Mouse (Mus musculus): ENCODE results near the gene Cdkal1. TPM values are rescaled to one million over a fixed set of nuclear protein-coding genes. Genes with fewer than 3 reads are reported as not detected.

Gene Cdkal1
- polyA plus RNA-seq, 1 experiment from 2014 or later: 8.7 TPM

DNA sequence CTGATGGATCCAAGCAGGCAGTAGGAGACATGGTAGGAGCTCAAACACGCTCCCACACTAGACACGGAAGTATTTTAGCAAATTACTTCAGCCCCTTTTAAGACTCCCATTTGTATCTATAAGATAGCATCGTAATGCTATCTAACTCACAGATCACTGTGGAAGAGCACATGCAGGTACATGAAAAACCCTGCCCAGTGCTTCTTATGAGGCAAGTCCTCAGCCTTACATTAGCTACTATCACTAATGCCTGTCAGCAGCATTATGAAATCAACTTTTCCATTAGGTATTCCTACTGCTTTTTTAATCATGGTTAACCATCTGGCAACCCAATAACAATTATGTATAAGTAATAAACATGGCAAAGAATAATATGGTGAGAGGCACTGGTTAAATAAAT, 47.5 kb downstream of the Cdkal1 start:
- Histone ChIP-seq H3K4me2 (ENCODE audit: low read depth, low read length) (no peak overlapping the region), H3K27ac (ENCODE audit: low read depth) (no peak overlapping the region), H3K36me3 (replicated peaks; ENCODE audit: insufficient read depth, low read length) (no peaks in the 10 kb centered on the region), H3K4me1 (ENCODE audit: insufficient read depth) (no peaks in the 10 kb centered on the region), H3K9ac (replicated peaks) (no peak overlapping the region), H3K9me3 (ENCODE audit: low read length) (no peaks in the 10 kb centered on the region), H3K4me3 (ENCODE audit: low read depth, low read length) (no peak overlapping the region), H3K27me3 (ENCODE audit: insufficient read depth, low read length) (no peaks in the 10 kb centered on the region)
- DNase-seq (no peak), ATAC-seq (no peak)
- WGBS (ENCODE audit: insufficient replicate concordance): 80% methylated on average over 3 of the region's 3 CpGs
- TF ChIP-seq CTCF (IDR thresholded peaks at IDR 0.05; ENCODE audit: low read depth): no peak
- no peak for TF ChIP-seq EP300 (IDR thresholded peaks at IDR 0.05; ENCODE audit: low read depth)

- ATAC-seq (no peak), DNase-seq (no peak)
- no peak overlapping the region for H3K4me2 ChIP-seq (ENCODE audit: low read depth, low read length)
- no peak for TF ChIP-seq EP300 (IDR thresholded peaks at IDR 0.05; ENCODE audit: low read depth)
- TF ChIP-seq CTCF (IDR thresholded peaks at IDR 0.05; ENCODE audit: low read depth): no peak
- no peaks in the 10 kb centered on the region for H3K36me3 ChIP-seq (replicated peaks; ENCODE audit: insufficient read depth, low read length)
- H3K9me3 ChIP-seq (ENCODE audit: low read length): no peaks in the 10 kb centered on the region
- H3K27ac ChIP-seq (ENCODE audit: low read depth): no peak overlapping the region
- H3K4me1 ChIP-seq (ENCODE audit: insufficient read depth): no peaks in the 10 kb centered on the region
- no peak overlapping the region for H3K4me3 ChIP-seq (ENCODE audit: low read depth, low read length)
- H3K9ac ChIP-seq (replicated peaks): no peak overlapping the region
- no peaks in the 10 kb centered on the region for H3K27me3 ChIP-seq (ENCODE audit: insufficient read depth, low read length)
- WGBS (ENCODE audit: insufficient replicate concordance): 81% methylated on average over 4 of the region's 4 CpGs
Measured at GRCm38 (mm10) chr13:29806871-29807270, 48.6 kb downstream of the Cdkal1 start.

DNA sequence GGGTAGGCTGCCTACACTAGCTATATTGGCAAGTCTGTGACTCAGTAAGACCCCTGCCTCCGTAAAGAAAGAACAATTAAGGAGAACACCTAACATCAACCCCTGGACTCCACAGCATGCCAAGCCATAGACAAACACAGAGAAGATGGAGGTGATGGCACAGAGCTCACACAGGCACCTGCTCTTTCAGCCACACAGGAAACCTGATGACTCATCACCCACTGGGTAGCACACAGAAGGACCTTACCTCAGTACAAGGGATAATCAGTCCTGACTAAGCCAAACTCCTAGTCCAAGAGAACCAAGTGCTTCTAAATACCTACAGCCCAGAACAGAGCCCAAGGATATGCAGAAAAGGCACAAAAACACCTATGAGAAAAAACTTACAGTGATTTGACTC, 50.2 kb downstream of the Cdkal1 start:
- no peaks in the 10 kb centered on the region for H3K36me3 ChIP-seq (replicated peaks; ENCODE audit: insufficient read depth, low read length)
- no peak overlapping the region for H3K4me2 ChIP-seq (ENCODE audit: low read depth, low read length)
- H3K27ac ChIP-seq (ENCODE audit: low read depth): no peak overlapping the region
- no peak for ATAC-seq
- DNase-seq: no peak
- TF ChIP-seq CTCF (IDR thresholded peaks at IDR 0.05; ENCODE audit: low read depth): no peak
- TF ChIP-seq EP300 (IDR thresholded peaks at IDR 0.05; ENCODE audit: low read depth): no peak
- H3K27me3 ChIP-seq (ENCODE audit: insufficient read depth, low read length): no peaks in the 10 kb centered on the region
- H3K4me1 ChIP-seq (ENCODE audit: insufficient read depth): no peaks in the 10 kb centered on the region
- H3K4me3 ChIP-seq (ENCODE audit: low read depth, low read length): no peak overlapping the region
- no peak overlapping the region for H3K9ac ChIP-seq (replicated peaks)
- WGBS (ENCODE audit: insufficient replicate concordance): 72% methylated on average over 1 of the region's 1 CpGs
- H3K9me3 ChIP-seq (ENCODE audit: low read length): no peaks in the 10 kb centered on the region

GRCm38 (mm10) chr13:29804034-29804433, 51.4 kb downstream of the Cdkal1 start:
- no peaks in the 10 kb centered on the region for H3K9me3 ChIP-seq (ENCODE audit: low read length)
- ATAC-seq (no peak), DNase-seq (no peak)
- no peaks in the 10 kb centered on the region for H3K4me1 ChIP-seq (ENCODE audit: insufficient read depth)
- no peak overlapping the region for H3K27ac ChIP-seq (ENCODE audit: low read depth)
- TF ChIP-seq CTCF (IDR thresholded peaks at IDR 0.05; ENCODE audit: low read depth): no peak
- TF ChIP-seq EP300 (IDR thresholded peaks at IDR 0.05; ENCODE audit: low read depth): no peak
- no peak overlapping the region for H3K9ac ChIP-seq (replicated peaks)
- no peak overlapping the region for H3K4me3 ChIP-seq (ENCODE audit: low read depth, low read length)
- no peak overlapping the region for H3K4me2 ChIP-seq (ENCODE audit: low read depth, low read length)
- no peaks in the 10 kb centered on the region for H3K27me3 ChIP-seq (ENCODE audit: insufficient read depth, low read length)
- no peaks in the 10 kb centered on the region for H3K36me3 ChIP-seq (replicated peaks; ENCODE audit: insufficient read depth, low read length)
- WGBS (ENCODE audit: insufficient replicate concordance): 82% methylated on average over 6 of the region's 6 CpGs

GRCm38 (mm10) chr13:29802699-29803098, 52.8 kb downstream of the Cdkal1 start:
- Histone ChIP-seq H3K9ac (replicated peaks) (no peak overlapping the region), H3K4me1 (ENCODE audit: insufficient read depth) (no peaks in the 10 kb centered on the region), H3K36me3 (replicated peaks; ENCODE audit: insufficient read depth, low read length) (no peaks in the 10 kb centered on the region), H3K27me3 (ENCODE audit: insufficient read depth, low read length) (no peaks in the 10 kb centered on the region), H3K27ac (ENCODE audit: low read depth) (no peak overlapping the region), H3K9me3 (ENCODE audit: low read length) (no peaks in the 10 kb centered on the region), H3K4me2 (ENCODE audit: low read depth, low read length) (no peak overlapping the region), H3K4me3 (ENCODE audit: low read depth, low read length) (no peak overlapping the region)
- no peak for DNase-seq
- TF ChIP-seq EP300 (IDR thresholded peaks at IDR 0.05; ENCODE audit: low read depth) (no peak), CTCF (IDR thresholded peaks at IDR 0.05; ENCODE audit: low read depth) (no peak)
- no peak for ATAC-seq

DNA sequence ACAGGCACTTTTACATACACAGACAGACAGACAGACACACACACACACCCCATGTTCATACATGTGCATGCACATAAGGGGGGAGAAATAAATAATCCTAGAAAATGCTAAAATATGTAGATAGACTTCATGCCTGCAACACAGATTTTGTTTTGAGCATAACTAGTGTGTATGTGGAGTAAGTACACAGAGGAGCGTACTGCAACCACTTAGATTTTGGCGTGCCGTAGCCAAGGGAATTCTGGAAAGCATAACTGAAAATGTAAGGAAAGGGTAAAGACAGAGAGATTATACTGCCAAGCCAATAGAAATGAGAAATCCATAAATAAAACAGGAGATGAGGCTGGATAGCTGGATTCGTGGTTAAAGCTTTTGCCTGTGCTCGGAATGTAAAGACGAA, 55.4 kb downstream of the Cdkal1 start:
- no peaks in the 10 kb centered on the region for H3K9me3 ChIP-seq (ENCODE audit: low read length)
- no peak for ATAC-seq
- no peak overlapping the region for H3K9ac ChIP-seq (replicated peaks)
- H3K4me2 ChIP-seq (ENCODE audit: low read depth, low read length): no peak overlapping the region
- no peak overlapping the region for H3K27ac ChIP-seq (ENCODE audit: low read depth)
- no peaks in the 10 kb centered on the region for H3K36me3 ChIP-seq (replicated peaks; ENCODE audit: insufficient read depth, low read length)
- 86% methylated on average over 6 of the region's 6 CpGs for WGBS (ENCODE audit: insufficient replicate concordance)
- no peaks in the 10 kb centered on the region for H3K27me3 ChIP-seq (ENCODE audit: insufficient read depth, low read length)
- H3K4me1 ChIP-seq (ENCODE audit: insufficient read depth): no peaks in the 10 kb centered on the region
- DNase-seq: no peak
- H3K4me3 ChIP-seq (ENCODE audit: low read depth, low read length): no peak overlapping the region
- TF ChIP-seq EP300 (IDR thresholded peaks at IDR 0.05; ENCODE audit: low read depth): no peak
- TF ChIP-seq CTCF (IDR thresholded peaks at IDR 0.05; ENCODE audit: low read depth): no peak

- H3K4me3 ChIP-seq (ENCODE audit: low read depth, low read length): no peak overlapping the region
- no peak for ATAC-seq
Measured at GRCm38 (mm10) chr13:29792112-29792511, 63.4 kb downstream of the Cdkal1 start.

More at GRCm38 (mm10) chr13:29792112-29792511, 63.4 kb downstream of the Cdkal1 start:
- 20% methylated on average over 4 of the region's 4 CpGs for WGBS (ENCODE audit: insufficient replicate concordance)
- Histone ChIP-seq H3K36me3 (replicated peaks; ENCODE audit: insufficient read depth, low read length) (no peaks in the 10 kb centered on the region), H3K9ac (replicated peaks) (no peak overlapping the region), H3K9me3 (ENCODE audit: low read length) (no peaks in the 10 kb centered on the region), H3K4me2 (ENCODE audit: low read depth, low read length) (no peak overlapping the region), H3K27ac (ENCODE audit: low read depth) (no peak overlapping the region), H3K27me3 (ENCODE audit: insufficient read depth, low read length) (no peaks in the 10 kb centered on the region), H3K4me1 (ENCODE audit: insufficient read depth) (peaks cover 6% of the 10 kb centered on the region; the same call in 1 of the 2 replicates)
- TF ChIP-seq EP300 (IDR thresholded peaks at IDR 0.05; ENCODE audit: low read depth) (no peak), CTCF (IDR thresholded peaks at IDR 0.05; ENCODE audit: low read depth) (no peak)
- DNase-seq: no peak

Data from liver, postnatal 0 days (tissue).